Mouse (Mus musculus) olfactory bulb, adult 2 months (tissue): ENCODE results near the gene Os9.

Experiments used
- CTCF ChIP-seq: fragments of 200-500 bp; IDR thresholded peaks from 2 replicates; pipeline ENCODE4 v1.5.1; 2012; ENCODE audit warnings: low read depth, mild to moderate bottlenecking, low read length, moderate library complexity; ENCODE audit not compliant: insufficient read depth
- POLR2A ChIP-seq: fragments of 200-500 bp; IDR thresholded peaks from 2 replicates; pipeline ENCODE4 v1.6.1; 2012; ENCODE audit warnings: mild to moderate bottlenecking, low read depth, low read length, moderate library complexity; ENCODE audit not compliant: insufficient read depth

DNA sequence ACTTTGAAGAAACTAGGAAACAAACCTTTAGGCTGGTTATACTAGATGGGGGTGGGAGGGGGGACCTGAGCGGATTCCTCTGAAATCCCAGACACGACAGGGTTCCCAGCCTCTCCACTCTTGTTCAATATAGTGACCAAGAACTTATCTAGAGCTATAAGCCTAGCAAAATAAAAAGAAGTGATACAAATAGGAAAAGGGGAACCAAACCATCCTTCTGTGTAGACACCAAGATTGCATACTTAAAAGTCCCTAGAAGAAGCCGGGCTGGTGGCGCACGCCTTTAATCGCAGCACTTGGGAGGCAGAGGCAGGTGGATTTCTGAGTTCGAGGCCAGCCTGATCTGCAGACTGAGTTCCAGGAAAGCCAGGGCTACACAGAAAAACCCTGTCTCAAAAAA lies 32.4 kb upstream of the Os9 start:
- no peak for TF ChIP-seq POLR2A
- TF ChIP-seq CTCF: no peak
